Mouse (Mus musculus) G1E (cell line): ENCODE measurements around the gene Mras.

ENCODE experiments used
- CTCF ChIP-seq: IDR thresholded peaks from 2 replicates; pipeline ENCODE4 v1.5.1; 2012; ENCODE audit warnings: low read depth, low read length, inconsistent platforms, mixed read lengths
- GATA1 ChIP-seq: IDR thresholded peaks from 2 replicates; pipeline ENCODE4 v1.6.1; 2012; ENCODE audit warnings: borderline replicate concordance, low read length, inconsistent platforms, mixed read lengths
- GATA2 ChIP-seq: IDR thresholded peaks from 2 replicates; pipeline ENCODE4 v1.6.1; 2012; ENCODE audit warnings: low read depth, low read length, inconsistent platforms, borderline replicate concordance
- POLR2AphosphoS5 ChIP-seq: IDR thresholded peaks from 2 replicates; pipeline ENCODE4 v1.6.1; 2012; ENCODE audit warnings: low read depth, low read length, inconsistent platforms; ENCODE audit not compliant: insufficient replicate concordance
- TAL1 ChIP-seq: conservative IDR thresholded peaks from 2 replicates; pipeline ENCODE4 v1.6.1; 2012; ENCODE audit warnings: low read depth, low read length, inconsistent platforms, mixed read lengths

DNA sequence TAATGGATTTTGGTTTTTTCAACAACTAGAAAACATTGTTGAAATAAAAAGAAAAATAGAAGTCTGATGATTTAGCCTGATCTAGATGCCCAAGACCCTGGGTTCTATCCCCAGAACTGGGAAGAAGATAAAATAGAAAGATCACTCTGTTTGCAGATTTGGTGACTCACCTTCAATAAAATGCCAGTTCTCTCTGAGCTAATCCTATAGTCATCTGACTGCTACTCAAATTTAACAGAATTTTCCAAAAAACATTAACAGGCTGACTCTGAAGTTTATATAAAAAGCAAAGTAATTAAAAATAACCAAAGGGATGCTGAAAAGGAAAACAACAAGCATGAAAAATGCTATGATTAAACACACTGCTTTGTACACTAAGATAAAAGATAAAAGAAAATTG is 9.1 kb upstream of the Mras start:
- TF ChIP-seq CTCF (no peak), TAL1 (no peak), GATA1 (no peak), GATA2 (no peak), POLR2AphosphoS5 (no peak)
